ENCODE assay signal across 8 mouse cellular contexts in the genomic region with DNA sequence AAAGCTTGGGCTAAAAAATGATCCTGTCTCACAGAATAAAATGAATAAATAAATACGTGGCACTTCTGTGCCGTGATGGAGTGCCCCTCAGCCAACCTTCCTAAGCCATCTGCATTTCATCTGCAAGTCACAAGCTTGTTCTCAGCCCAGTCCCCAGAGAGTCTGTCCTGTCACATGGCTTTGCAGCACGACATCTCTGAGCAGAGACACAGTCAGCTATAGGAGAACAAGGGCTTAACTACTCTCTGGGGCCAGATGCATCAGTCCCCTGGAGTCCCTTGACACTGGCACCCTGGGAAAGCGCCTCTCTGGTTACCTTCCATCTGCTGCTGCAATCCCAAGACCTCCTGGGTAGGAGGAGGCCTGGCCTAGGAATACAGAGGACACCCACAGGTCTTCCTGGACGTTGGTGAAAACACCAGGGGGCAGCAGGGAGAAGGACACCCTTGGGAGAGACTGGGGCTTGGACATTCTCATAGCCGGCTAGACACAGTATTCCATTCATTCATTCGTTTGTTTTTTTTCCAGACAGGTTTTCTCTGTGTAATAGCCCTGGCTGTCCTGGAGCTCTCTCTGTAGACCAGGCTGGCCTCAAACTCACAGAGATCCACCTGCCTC. TPM values are rescaled to one million over a fixed set of nuclear protein-coding genes. Genes with fewer than 3 reads are reported as not detected.
A peak's percentile ranks its signal among the peaks of the same experiment; 100 is the strongest.
DNase-seq lines count a peak whose midpoint lies in the region; ATAC-seq lines count a peak whose summit lies in the region.

No protein-coding gene starts in this region.

- 55% methylated on average over 7 of the region's 7 CpGs for WGBS in heart, embryonic 12.5 days

- no peak overlapping the region for H3K27ac ChIP-seq in heart, embryonic 12.5 days (ENCODE audit: poor library complexity, severe bottlenecking)

- ATAC-seq in heart, embryonic 12.5 days (ENCODE audit: insufficient number of reproducible peaks, low FRiP score): no peak

- H3K4me1 ChIP-seq in heart, embryonic 12.5 days (replicated peaks): peaks cover 9% of the 10 kb centered on the region

- no peaks in the 10 kb centered on the region for H3K9me3 ChIP-seq in heart, embryonic 12.5 days (replicated peaks)

- no peak overlapping the region for H3K4me3 ChIP-seq in heart, embryonic 12.5 days

- H3K36me3 ChIP-seq in heart, embryonic 12.5 days: no peaks in the 10 kb centered on the region

- peaks cover 31% of the 10 kb centered on the region for H3K27me3 ChIP-seq in heart, embryonic 12.5 days (replicated peaks)

- DNase-seq in heart, adult 8-10 months (ENCODE audit: low spot score): peak; percentile 54
- peak; percentile 11 for DNase-seq in 3134 (ENCODE audit: extremely low read depth, insufficient read length, low spot score)
- DNase-seq in adrenal gland, postnatal 36 days: peak; percentile 82 to 86
- DNase-seq in kidney, postnatal 25 days: peak; percentile 85 to 86
- DNase-seq in thymus, postnatal 14 days: peak; percentile 53
- DNase-seq in embryo, embryonic 10 days (ENCODE audit: low spot score): no peak
- no peak for DNase-seq in urinary bladder, postnatal 4 days (ENCODE audit: low spot score in 2 of 2)

- no peak overlapping the region for H3K4me2 ChIP-seq in heart, embryonic 12.5 days

- H3K9ac ChIP-seq in heart, embryonic 12.5 days: no peak overlapping the region

RNA-seq across cellular contexts. Expression of a gene that starts 3.9 kb away (rescaled TPM):
- 1 to 10 TPM; 7.4 to 9.9 (median 8.5) TPM for total RNA-seq in heart, adult 8-10 months (2022)
- polyA plus RNA-seq in heart, embryonic 12.5 days (2016; fragmentation: Nextera tagmentation; extraction: Ambion mirVana): 2.2 TPM in 2 replicates
- total RNA-seq in adrenal gland, postnatal 36 days (2021): 10 to 100 TPM; 15.1 to 21.0 TPM

Comparison
In these comparisons a context has a peak if more than half of its experiments do, and no peak if none do; other contexts are left out.
1. DNase-seq: peak in heart, adult 8-10 months (single experiment), 3134 (single experiment), adrenal gland, postnatal 36 days (2 of 2), kidney, postnatal 25 days (2 of 2) and thymus, postnatal 14 days (single experiment); none in embryo, embryonic 10 days (single experiment) and urinary bladder, postnatal 4 days (0 of 2).